Mouse (Mus musculus) heart, postnatal 10 days (tissue): ENCODE results near the gene Tox2. TPM values are rescaled to one million over a fixed set of nuclear protein-coding genes. Genes with fewer than 3 reads are reported as not detected.

Source experiments
- DNase-seq, 2 experiments: peaks; one replicate each; pipeline ENCODE4 v3.0.0; 2021
- intact Hi-C: fragments of 180-260 bp; cut with DNase I; formaldehyde crosslinking; loops from one replicate; pipeline ENCODE4 v1.15.1; 2025
- total RNA-seq, 2 experiments: library from RNA; stranded (reverse); gene quantifications; 2 replicates each; pipeline ENCODE4 v1.2.3; 2021

Tox2 gene
- 1 to 10 TPM; 3.2 to 3.4 TPM for total RNA-seq

DNA sequence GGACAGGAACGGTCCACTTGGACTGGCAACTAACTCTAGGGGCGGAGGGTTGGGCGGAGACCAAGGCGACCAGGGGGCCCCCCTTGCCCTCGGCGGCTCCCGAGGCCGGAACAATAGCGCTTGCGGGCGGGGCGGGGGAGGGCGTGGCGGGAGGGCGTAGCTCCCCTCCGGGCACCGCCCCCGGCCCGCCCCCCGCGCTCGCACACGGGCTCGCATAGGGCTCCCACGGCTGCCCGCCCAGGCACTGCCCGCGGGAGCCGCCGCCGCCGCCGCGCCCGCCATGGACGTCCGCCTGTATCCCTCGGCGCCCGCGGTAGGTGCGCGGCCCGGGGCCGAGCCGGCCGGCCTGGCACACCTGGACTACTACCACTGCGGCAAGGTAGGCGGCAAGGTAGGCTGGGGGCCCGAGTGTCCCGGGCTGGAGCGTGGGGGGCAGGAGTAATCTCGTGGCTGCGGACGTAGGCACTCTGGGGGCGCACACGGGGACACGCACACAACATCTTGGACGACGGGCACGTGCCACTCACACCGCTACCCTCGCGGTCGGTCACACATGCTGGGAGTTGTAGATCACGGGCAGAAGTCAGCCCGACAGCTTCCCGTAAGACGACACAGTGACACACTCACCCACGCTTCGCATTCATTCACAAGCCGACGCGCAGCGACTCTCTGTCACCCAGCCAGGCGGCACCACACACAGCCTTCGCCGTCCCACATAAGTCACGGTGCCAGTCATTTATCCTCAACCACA, at the start of gene Tox2:
TSS of gene Tox2 (plus strand) at position 242 of the 751 bp plus-strand sequence.
- peak; percentile 56 to 58 for DNase-seq
- intact Hi-C loops = loop anchor here (2.0 to 5.0 kb wide), 2 partner anchors 20 to 101 kb away; no protein-coding TSS in a partner anchor

DNA sequence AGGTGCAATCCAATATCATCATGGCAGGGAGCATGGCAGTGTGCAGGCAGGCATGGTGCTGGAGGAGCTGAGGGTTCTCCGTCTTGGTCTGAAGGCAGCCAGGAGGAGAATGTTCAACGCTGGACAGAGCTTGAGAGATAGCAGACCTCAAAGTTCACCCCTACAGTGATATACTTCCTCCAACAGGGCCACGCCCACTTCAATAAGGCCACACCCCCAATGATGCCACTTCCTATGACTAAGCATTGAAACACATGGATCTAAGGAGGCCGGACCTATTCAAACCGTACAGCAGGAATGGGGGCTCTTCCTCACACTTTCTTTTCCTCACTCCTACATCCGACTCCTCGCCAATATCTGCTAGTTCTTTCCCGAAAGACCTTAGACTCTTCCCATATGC, 48.3 kb upstream of the Tox2 start:
- intact Hi-C loops = no loop called here
- DNase-seq = no peak

DNA sequence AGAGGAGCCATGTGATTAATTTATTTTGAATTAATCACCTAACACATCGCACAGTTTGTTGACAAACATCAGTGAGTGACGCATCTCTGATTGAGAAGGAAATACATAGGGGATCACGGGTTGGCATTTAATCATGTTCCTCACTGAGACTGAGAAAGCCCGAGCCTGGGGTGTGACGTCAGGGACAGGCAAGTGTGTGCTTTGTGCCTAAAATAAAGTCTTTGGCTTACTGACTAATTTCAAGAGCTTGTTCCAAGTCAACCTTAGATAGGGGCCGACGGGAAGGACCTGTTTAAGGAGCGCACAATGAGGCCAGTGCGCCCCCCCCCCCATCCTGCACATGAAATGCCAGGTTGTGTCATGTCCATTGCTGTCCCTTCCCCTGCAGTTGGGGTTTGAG, 43.9 kb upstream of the Tox2 start:
- DNase-seq = no peak
- intact Hi-C loops = no loop called here

DNA sequence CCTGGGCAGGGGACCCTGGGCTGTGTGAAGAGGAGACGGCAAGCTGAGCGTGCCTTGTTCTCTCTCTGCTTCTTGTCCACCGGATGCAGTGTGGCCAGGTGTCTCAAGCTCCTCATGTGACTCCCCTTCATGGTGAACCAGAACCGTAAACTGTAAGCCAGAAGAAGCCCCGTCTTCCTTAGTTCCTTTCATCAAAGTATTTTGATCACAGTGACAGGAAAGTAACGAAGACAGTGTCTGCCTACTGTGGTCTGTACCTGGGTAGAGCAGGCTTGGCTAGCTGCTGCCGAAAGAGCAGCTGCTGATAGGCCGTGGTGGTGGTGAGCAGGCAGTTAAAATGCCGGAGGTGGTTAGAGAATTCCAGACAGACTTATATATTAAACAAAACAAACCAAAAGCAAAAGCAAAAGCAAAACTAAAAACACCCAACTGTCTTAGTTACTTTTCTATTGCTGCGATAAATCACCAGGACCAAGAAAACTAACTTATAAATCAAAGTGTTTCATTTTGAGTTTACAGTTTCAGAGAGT, 38.4 kb upstream of the Tox2 start:
- intact Hi-C loops = no loop called here
- DNase-seq = no peak

DNA sequence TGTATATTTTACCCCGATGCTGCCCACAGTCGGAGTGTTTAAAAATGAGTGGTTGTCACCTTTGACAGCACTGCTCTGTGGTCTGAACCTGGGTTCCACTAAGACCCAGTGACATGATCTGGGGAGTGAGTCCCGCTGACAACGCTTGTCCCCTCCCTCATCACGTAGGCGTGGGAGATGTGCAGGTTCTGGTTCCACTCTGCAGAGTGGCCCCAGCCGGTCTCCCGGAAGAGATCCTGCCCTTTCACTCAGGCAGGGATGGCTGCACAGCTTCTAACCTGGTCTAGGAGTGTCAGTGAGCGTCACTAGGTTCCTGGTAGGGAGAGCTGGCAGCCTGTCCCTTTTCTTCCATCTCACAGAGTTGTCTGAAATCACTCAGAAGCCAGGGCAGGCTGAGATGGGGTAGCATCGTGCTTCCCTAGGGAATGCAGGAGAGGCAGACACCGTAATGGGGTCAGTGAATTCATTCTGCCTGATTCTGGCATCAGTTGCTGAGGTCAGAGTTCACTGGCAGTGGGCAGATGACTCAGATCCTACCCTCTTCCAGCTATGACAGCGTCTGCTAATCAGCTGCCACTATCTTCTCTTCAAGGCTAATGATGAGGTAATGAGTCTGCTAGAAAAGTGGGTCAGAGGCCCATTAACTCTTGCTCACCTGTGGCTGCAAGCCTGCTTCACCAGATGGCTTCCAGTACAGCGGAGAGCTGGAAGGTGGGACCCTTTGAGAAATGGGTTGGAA, 36.7 kb upstream of the Tox2 start:
- peak; percentile 5 to 23 for DNase-seq
- intact Hi-C loops = no loop called here

DNA sequence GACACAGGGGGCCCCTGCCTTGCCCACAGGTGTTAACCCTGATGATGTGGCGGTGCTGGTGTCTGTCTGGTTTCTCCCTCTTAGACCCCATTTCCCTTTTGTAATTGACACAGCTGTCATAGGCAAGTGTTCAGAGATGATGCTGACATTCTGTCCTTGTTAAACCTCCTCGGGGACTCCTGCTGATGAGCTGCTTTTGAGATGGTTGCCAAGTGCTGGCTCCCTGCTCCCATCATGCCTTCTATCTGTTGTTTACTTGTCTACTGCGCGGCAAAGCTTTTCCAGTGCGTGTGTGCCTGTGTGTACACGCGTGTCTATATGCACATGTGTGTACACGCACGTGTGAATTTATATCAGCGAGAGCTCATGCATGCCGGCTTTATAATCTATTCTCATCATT, 31.0 kb upstream of the Tox2 start:
- DNase-seq = no peak
- intact Hi-C loops = no loop called here

DNA sequence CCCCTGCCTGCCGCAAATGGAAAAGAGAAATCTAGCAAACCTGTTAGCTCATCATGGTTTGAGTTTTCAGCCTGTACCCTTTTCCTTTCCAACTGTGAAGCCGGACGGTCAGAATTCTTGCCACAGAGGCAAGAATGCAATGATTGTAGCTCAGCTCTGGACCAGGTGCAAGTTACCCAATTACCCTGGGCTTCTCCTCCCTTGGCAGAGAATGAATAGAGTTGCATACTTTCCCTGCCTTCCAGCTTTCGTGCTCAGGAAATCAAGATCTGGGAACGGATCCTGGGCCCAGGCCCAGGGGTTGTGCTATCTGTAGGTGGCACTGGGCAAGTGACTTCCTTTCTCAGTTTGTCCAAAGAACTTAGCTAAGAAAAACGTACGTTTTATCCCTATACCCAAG, 28.9 kb upstream of the Tox2 start:
- DNase-seq = no peak
- intact Hi-C loops = no loop called here

DNA sequence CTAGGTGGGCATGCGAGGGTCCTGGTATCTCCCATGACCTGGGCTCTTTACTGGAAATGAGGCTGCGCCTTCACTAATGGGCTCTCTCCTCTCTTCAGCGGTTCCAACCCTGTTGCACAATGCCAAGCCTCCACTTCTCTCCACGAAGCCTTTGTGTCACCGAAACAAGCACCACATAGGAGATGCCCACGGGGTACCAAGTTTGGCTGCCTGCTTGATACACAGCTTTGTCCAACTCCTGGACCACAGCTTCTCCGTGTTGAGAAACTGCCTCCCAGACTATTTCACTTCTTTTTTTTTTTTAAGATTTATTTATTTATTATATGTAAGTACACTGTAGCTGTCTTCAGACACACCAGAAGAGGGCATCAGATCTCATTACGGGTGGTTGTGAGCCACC, 27.1 kb upstream of the Tox2 start:
- DNase-seq = no peak
- intact Hi-C loops = no loop called here

DNA sequence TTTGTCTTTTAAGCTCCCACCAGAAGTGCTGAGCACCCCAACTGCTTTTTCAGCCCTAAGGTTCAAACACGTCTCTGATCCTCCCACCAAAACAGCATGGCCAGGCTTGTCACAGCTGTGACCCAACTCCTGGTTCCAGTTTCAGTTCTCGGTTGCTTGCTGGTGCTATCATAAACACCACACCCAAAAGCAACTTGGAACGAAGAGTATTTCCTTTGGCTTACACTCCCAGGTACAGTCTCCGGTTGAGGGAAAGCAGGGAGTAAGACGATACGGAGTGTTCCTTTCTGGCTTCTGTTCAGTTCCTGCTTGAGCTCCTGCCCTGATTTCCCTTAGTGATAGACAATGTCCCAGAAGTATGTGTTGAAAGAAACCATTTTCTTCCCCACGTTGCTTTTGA, 26.4 kb upstream of the Tox2 start:
- peak; percentile 28 to 32 for DNase-seq
- intact Hi-C loops = no loop called here

DNA sequence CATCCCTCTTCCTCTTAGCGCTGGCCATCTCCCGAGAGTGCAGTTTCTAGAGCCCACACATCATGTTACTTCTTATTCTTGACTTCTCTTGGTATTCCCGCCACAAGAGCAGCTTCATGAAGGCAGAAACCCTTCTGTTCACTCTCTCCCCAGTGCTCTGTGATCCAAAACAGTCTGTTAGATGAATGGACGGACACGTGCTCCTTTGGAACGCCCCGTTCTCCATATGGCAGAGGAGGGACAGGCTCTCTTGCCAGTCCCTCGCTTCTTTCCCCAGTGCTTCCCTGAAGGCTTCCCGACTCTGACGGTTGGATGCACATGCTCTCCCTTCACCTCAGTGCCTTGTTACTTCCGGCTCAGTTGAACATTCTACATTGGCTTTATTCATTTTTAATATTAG, 15.4 kb upstream of the Tox2 start:
- intact Hi-C loops = no loop called here
- no peak for DNase-seq

DNA sequence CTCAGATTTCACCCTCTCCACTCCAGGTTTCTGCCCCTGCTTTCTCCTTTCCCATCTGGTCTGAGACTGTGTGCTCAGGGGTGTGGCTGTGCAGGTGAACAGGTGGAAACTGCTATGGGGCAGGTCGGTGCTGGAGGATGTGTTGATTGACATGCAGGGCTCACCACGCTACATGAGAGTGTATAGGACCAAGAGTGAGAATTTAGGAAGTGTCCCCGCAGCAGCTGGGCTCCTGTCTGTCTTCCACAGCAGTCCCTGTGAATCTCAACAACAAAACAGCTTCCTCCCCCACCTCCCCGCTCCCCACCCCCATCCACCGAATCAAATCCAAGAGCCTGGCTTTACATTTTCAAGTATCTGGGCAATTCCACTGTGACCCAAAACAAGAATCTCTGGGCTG, 13.3 kb upstream of the Tox2 start:
- intact Hi-C loops = no loop called here
- DNase-seq = no peak

DNA sequence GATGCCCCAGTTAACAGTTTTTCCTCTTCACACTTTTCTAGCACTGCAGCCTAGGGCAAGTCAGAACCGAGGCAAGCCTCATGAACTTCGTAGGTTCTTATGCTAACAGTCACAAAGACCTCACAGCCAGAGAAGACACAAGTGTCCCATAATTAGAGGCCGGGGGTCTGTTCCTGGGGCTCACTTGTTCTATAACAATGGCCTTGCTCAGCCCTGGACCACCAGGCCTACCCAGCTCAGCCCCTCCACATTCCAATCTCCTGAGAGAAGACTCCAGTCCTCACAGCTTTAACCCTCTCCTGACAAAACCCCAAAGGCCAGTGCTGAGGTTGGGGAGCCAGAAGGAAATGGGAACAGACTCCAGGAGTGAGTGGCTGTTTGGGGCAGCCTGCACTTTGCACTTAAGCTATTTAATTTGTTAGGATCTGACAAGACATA, 12.9 kb upstream of the Tox2 start:
- no peak for DNase-seq

DNA sequence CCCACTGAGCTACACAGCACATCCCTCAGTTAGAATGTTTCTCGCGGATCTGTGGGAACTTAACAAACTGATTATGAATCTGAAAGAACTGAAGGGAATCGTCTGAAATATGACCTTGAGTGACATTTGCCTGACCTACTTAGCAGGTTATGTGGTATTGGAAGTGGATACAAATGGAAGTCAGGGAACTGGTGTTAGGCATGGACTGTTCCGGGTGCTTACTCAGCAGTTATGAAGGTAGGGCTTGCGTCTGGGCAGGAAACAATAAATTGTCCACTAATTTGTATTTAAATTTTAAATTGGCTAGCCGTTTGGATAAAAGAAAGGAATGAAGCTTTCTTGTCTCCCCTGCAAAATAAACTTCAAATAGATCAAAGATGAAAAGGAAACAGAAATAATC, 10.4 kb upstream of the Tox2 start:
- DNase-seq = no peak
- intact Hi-C loops = no loop called here

More for the DNA sequence above, 12.9 kb upstream of the Tox2 start:
- intact Hi-C loops = no loop called here

DNA sequence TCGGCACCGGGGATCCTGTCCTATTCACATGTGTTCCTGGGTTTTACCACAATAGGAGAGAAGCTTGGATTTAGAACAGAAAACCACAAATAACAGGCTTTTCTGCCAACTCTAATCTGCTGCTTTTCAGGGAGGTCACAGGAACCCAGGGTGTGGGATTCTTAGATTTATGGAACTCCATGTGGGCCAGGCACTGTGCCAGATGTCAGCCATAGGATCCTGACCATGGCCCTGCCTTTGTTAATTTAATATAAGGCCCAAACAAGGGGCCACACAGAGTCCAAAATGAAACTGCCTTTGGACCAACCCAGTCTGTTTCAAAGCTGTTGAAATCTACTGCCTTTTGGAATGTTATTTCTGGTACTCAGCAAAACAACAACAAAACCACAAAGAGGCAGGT, 8.9 kb upstream of the Tox2 start:
- DNase-seq = no peak
- intact Hi-C loops = no loop called here

DNA sequence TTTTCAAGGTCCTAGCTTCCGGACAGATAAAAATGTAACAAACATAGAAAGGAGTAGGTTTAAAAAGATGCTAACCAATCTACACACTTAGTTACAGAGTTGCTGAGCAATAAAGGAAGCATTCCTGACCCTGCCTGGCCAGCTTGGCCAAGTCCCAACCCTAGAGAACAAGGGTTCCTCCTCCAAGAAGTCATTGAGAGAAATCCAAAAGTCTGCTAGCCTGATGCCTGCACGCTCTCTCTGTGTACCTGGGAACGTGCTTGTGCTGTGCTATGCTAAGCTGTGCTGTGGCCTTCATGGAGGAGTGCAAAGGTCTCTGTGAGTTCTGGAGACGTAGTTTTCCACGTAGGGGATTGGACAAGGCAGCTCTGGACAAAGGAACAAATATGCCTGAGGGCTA, 8.4 kb upstream of the Tox2 start:
- intact Hi-C loops = no loop called here
- peak; percentile 20 to 25 for DNase-seq

DNA sequence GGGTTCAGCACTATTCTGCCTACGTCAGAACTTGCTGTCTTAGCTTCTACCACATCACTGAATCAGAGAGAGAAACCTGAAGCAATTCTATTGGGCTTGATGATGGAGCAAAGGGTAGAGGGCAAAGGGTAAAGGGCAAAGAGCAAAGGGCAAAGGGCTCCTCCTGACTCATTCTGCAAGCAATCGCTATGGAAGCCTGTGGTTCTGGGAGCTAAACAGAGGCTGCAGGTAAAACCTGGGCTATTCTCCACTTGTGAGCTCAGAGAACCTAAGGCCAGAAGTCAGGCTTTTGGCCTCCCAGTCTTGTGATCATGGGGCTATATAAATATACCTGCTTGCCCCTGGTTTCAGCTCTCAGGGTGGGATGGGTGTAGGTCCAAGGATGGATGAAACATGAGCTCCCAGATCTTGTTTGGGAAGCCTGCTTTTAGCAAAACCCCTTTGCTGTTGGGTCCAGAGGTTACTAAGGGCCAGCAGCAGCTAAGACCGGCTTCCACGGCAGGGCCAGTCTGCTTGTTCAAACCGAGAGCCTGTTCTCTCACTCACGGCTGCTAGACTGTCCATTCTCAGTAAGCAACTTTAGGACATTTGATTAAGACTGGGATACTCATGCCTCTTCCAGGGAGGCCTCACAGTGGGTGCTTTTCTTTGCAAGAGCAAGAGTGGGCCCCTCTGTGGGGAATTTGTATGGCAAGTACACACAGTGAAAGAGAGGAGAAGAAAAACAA, 7.7 kb upstream of the Tox2 start:
- intact Hi-C loops = no loop called here
- DNase-seq = no peak

DNA sequence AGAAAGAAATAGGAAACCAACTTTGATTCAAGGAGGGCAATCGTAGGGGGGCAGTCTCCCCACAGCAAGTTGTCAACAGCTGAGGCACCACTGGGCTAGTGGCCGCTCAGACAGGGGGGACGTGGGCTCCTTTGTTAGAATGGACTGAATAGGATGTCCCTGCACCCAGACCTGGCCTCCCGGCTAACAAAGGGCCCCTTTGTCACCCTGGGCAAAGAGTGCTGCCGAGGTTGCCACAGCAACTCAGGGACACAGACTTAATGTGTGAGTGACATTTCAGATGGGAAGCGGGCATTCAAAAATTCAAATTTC, 7.1 kb upstream of the Tox2 start:
- intact Hi-C loops = no loop called here

DNA sequence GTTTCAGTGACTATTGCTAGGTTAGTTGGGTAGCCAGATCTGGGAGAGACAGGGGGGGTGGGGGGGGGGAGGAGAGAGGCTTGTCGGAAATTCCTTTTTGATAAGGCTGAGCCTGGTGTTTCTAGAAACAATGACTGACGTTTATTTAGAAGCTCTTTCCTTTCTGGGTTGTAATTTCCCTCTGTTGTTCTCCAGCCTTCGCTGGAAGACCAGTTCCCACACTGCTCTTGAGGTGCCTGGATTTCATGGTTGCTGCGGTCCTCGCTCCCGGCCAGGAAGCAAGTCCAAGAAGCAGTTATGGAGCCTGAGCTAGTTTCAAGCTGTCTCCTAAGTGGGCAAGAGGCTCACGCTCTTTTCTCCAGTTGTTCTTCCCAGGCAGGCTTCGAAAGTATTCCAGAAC, 1.0 kb upstream of the Tox2 start:
- intact Hi-C loops = loop anchor here (2.0 to 5.0 kb wide), 2 partner anchors 19 to 100 kb away; no protein-coding TSS in a partner anchor
- DNase-seq = peak in 1 of 2 experiments; percentile 8

More for the DNA sequence above, 7.1 kb upstream of the Tox2 start:
- DNase-seq = no peak

DNA sequence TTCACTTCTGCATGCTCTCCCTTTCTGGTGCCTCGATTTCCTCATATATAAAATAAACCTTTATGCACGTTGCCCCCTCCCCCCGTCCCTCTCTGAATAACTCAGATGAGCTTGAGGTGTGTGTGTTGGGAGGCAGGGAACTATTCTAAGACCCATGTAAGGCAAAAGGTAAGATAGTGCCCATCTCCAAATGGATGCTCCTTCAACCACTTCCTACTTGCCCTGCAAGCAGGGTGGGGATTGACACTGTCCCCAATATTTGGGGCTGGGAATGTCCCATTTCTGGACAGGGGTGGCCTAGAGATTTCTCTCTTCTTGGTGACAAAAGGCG, 407 bp upstream of the Tox2 start:
- intact Hi-C loops = loop anchor here (2.0 to 5.0 kb wide), 2 partner anchors 20 to 100 kb away; no protein-coding TSS in a partner anchor
- DNase-seq = no peak

DNA sequence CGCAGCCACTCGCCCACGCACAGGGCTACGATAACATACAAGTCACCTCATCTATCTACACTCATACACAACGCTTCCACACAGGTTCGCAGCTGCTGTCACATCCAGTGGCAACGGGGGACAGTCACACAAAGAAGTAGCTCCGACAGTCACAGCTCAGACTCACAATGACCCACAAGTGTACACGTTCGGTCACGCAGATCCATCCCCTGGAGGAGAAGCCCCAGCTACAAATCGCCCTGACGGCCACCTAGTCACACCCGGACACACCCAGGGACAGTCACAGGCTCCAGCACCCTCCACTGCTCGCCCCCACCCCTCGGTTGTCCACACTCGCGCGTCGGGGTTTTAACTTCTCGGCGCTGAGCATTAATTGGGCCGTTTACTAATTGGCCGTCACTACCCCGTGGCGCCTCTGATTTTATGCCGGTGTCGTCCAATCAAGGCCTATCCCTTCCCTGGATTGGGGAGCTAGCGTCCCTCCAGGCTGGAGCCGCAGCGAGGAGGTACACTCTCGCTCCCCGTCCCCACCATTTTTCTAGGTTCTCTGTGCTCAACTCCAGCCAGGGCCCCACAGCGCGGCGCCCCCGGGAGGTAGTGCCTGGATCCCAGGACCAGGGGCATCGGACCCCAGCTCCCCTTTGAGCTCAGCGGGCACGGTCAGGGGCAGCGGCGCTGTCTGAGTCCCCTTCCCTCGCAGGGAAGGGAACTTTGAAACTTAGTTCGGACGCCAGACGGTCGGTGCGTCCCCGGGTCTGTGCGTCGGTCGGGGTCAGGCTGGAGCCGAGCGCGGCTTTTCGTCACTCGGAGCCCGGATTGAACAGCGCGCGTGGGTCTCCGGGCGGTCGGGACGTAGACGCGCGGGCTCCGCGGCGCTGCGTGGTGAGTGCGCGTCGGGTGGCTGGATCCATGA, 966 bp downstream of the Tox2 start:
- intact Hi-C loops = loop anchor here (2.0 to 5.0 kb wide), 2 partner anchors 21 to 102 kb away; no protein-coding TSS in a partner anchor
- DNase-seq = peak; percentile 15 to 43
